Mouse (Mus musculus) urinary bladder, postnatal 4 days (tissue): ENCODE measurements around the gene Dip2b.
A peak's percentile ranks its signal among the peaks of the same experiment; 100 is the strongest.

Experiments
- DNase-seq, 2 experiments: peaks; one replicate each; pipeline ENCODE4 v3.0.0; 2021 to 2022; ENCODE audit warnings: low spot score in 2 of 2

Gene Dip2b

DNA sequence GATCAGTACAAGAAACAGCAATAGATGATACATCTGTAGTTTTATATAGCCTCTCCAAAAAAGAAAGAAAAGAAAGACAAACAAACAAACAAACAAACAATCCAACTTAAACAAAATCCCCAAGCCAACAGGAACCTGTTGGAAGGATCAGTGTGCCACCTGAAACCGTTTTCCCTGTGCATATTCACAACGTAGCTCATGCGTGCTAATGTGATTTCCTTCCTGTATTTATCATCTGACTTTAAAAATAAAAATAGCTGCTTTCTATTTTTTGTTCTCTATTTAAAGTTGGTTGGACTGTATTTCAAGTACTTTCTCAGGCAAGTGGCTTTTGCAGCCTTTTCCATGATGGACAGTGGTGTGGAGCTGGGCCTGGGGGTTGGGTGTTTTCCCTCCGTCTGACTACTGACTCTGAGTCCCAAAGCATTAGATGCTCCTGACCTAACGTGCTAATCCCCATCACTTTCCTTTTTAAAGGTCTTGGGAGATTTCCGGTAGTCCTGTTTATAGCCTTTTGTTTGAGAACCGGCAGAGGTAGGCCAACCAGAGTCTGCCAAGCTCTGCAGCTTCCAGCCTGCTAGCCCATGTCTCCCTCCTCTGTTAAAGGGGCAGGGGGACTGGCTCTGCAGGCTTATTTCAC, 90.8 kb downstream of the Dip2b start:
- DNase-seq: no peak

GRCm38 (mm10) chr15:100139665-100140064, 101.2 kb downstream of the Dip2b start:
- DNase-seq: no peak

GRCm38 (mm10) chr15:100140428-100140827, 102.0 kb downstream of the Dip2b start:
- DNase-seq: no peak

- DNase-seq: no peak
These were observed 104.8 kb downstream of the Dip2b start for GRCm38 (mm10) chr15:100143091-100143801.

GRCm38 (mm10) chr15:100144854-100145824, 106.7 kb downstream of the Dip2b start:
- DNase-seq: no peak

GRCm38 (mm10) chr15:100145917-100146316, 107.5 kb downstream of the Dip2b start:
- no peak for DNase-seq

- DNase-seq: no peak
These were observed 112.1 kb downstream of the Dip2b start for GRCm38 (mm10) chr15:100150593-100150992.

DNA sequence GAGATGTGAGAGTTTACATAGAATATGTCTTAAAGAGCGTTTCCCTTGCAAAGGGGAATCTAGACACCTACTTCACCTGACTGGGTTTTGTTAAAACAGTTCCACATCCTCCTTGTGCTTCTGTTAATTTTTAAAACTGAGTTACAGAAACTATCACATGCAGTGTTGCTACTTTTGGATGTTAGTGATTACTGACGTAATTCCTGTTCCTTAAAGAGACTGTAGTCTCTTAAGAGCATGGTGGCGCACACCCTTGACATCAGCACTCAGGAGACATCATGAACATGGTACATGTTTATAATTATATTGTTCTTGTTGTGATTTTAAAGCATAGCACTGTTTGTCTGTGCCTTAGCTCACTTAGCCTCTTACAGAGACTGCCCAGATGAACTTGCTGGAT, 113.9 kb downstream of the Dip2b start:
- no peak for DNase-seq

- no peak for DNase-seq
These were observed 114.6 kb downstream of the Dip2b start for GRCm38 (mm10) chr15:100153024-100153423.

DNA sequence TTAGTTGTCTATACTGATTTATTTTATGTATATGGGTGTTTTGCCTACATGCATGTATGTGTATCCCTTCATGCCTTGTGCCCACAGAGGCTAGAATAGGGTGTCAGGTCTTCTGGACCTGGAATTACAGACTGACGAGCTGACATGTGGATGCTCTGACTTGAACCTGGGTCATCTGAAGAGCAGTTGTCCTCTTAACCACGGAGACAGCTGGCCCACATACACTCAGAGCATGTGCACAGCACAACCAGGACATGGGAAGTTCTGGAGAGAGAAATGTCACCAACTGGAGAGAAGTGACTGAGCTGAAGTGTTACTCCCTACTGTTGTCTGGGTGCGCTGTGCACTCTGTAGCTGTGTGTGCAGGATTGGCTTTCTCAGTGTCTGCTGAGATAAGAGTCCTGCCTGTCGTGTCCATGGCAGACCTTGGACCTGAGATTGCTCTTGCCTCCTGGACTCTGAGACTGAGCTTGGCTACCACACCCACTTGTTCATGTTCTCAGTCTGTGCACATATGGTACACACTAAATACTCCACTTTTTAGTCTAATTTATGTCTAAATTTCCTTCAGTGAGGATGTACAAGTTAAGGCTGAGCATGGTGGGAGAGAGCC, 117.7 kb downstream of the Dip2b start:
- no peak for DNase-seq

DNA sequence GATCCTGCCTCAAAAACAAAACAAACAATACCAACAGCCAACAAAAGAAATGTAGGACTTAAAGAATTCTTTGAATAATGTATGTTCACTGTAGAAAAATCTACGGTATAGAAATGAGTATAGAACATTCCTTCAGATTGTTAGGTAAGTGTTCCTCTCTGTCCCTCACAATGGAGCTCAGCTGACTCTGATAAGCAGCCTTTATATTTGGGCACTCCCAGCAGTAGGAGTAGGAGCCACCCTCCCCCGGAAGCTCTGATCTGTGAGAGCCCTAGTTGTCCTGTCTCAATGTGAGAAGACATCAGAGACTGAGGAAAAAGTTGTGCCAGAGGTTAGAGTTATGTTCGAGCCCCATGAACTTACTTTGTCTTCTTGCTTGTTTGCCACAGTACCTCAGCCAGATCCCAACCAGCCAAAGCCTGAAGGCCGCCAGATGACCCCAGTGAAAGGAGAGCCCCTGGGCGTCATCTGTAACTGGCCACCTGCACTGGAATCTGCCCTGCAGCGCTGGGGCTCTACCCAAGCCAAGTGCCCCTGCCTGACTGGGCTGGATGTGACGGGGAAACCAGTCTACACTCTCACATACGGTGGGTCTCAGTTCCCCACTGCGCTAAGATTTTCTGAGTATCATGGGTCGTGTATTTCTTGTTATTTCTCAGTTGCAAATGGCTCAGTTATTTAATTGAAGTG, 118.5 kb downstream of the Dip2b start:
- no peak for DNase-seq

GRCm38 (mm10) chr15:100158985-100159384, 120.5 kb downstream of the Dip2b start:
- no peak for DNase-seq

- no peak for DNase-seq
These were observed 123.3 kb downstream of the Dip2b start for GRCm38 (mm10) chr15:100161747-100162280.

- DNase-seq: no peak
These were observed 125.1 kb downstream of the Dip2b start for GRCm38 (mm10) chr15:100163381-100164051.

DNA sequence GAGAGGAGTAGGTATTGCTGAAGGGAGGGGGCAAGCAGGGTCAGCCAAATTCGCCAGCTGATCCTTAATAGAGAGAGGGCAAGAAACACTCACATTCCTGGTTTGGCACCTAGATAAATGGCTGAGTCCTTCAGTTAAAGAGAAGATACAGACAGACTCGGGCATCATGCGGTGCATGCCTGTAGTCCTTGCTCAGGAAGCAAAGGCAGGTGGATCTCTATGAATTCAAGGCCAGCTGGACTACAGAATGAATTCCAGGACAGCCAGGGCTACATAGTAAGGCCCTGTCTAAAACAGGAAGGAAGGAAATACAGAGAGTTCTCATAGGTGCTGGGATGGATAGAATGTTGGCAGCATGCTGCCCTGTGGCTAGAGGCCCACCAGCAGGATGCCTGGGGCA, 128.0 kb downstream of the Dip2b start:
- no peak for DNase-seq

DNA sequence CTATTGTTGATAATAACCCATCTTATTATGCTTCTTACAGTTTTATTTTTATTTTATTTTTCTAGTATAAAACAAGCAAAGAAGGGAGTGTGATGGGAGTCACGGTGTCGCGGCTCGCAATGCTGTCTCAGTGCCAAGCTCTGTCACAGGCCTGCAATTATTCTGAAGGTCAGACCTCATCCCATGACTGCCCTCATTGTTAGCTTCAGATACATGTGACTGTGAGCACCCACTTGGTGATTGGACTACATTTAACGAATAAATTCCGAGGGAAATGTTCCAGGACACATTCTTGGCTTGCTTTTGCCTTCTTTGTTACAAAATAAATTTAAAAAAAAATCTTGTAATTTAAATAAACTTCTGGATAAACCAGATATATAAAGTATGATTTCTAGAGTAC, 129.3 kb downstream of the Dip2b start:
- no peak for DNase-seq

DNA sequence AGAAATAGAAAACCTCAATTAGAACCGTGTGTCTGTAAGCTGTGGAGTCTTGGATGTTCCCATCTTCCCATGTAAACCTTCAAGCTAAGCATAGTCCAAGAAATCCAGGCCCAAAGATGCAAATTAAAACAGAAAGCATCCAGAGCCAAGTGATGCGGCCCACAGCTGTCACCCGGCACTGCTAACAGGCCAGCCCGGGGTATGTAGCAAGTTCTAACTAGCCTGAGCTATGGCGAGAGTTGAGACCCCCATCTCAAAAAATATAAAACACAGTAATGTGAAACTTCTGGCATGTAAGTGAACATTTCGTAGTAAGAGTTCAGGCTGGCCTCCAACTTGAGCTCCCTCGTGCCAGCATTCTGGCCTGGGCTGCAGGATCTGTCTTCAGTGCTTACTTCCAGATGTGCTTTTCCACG, 129.7 kb downstream of the Dip2b start:
- peak in 1 of 2 experiments; percentile 35 for DNase-seq

GRCm38 (mm10) chr15:100175176-100175575, 136.7 kb downstream of the Dip2b start:
- no peak for DNase-seq

- no peak for DNase-seq
These were observed 138.7 kb downstream of the Dip2b start for GRCm38 (mm10) chr15:100177167-100177566.

DNA sequence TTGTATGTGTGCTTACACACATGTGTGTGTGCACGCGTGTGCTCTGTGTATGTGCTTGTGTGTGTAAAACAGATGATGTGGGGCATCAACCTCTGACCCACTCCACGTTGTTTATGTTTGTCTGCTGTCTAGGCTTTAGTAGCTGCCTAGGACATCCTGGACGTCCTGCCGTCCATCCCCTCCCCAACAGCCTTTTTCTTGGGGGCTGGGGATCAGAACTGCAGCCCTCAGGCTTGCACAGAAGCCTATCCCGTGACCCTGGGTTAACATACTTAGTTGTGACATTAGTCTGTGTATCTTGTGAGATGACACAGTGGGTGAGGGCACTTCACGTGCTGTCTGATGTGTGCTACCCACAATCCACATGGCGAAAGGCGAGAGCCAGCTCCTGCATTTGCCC, 139.1 kb downstream of the Dip2b start:
- no peak for DNase-seq
